ENCODE assay signal across 21 mouse cellular contexts in genomic region chr17:75304807-75305420, GRCm38 (mm10).
"Had no signal": no experiment of that assay in that cellular context is flagged by ENCODE, and none has a peak within 500 bp of the region (broad histone marks: within the 10 kb centered on the region; RNA-seq: fewer than 3 reads in every experiment).

No protein-coding gene starts in this region.

- H3K9ac ChIP-seq: limb, embryonic 13.5 days; liver, embryonic 12.5 days; liver, embryonic 15.5 days; lung, embryonic 15.5 days; midbrain, embryonic 13.5 days; neural tube, embryonic 13.5 days had no signal

- H3K4me2 ChIP-seq: limb, embryonic 13.5 days; liver, embryonic 12.5 days; liver, embryonic 15.5 days; lung, embryonic 15.5 days; midbrain, embryonic 13.5 days; neural tube, embryonic 13.5 days had no signal

- H3K4me3 ChIP-seq: limb, embryonic 10.5 days; limb, embryonic 13.5 days; liver, embryonic 12.5 days; liver, embryonic 15.5 days; lung, embryonic 15.5 days; megakaryocyte, embryonic 14.5 days; midbrain, embryonic 10.5 days; midbrain, embryonic 13.5 days; myocyte; neural tube, embryonic 13.5 days had no signal

- ATAC-seq: liver, embryonic 12.5 days; midbrain, embryonic 13.5 days; midbrain, embryonic 16.5 days had no signal

- H3K9me3 ChIP-seq: limb, embryonic 10.5 days; limb, embryonic 13.5 days; liver, embryonic 12.5 days; liver, embryonic 15.5 days; lung, embryonic 15.5 days; megakaryocyte, embryonic 14.5 days; midbrain, embryonic 10.5 days; midbrain, embryonic 13.5 days; neural tube, embryonic 13.5 days had no signal

- H3K36me3 ChIP-seq: liver, embryonic 12.5 days; liver, embryonic 15.5 days; lung, embryonic 15.5 days; midbrain, embryonic 10.5 days; midbrain, embryonic 13.5 days; neural tube, embryonic 13.5 days had no signal

- H3K27ac ChIP-seq: limb, embryonic 10.5 days; limb, embryonic 13.5 days; liver, embryonic 12.5 days; liver, embryonic 15.5 days; lung, embryonic 15.5 days; midbrain, embryonic 10.5 days; midbrain, embryonic 13.5 days; neural tube, embryonic 13.5 days had no signal

- H3K27me3 ChIP-seq: limb, embryonic 13.5 days; liver, embryonic 12.5 days; liver, embryonic 15.5 days; lung, embryonic 15.5 days; megakaryocyte, embryonic 14.5 days; midbrain, embryonic 13.5 days; neural tube, embryonic 13.5 days had no signal

- H3K4me1 ChIP-seq: limb, embryonic 10.5 days; limb, embryonic 13.5 days; liver, embryonic 12.5 days; liver, embryonic 15.5 days; megakaryocyte, embryonic 14.5 days; midbrain, embryonic 13.5 days had no signal

- DNase-seq: kidney, adult 9 months; kidney, postnatal 10 days; kidney, postnatal 4 days; liver; lung, adult 18-20 months; lung, postnatal 10 days; lung, postnatal 36 days; retina, postnatal 1 day; thymus, adult 18-20 months; thymus, postnatal 36 days had no signal
